Mouse (Mus musculus): ENCODE results near the gene Hoxd4. TPM values are rescaled to one million over a fixed set of nuclear protein-coding genes. Genes with fewer than 3 reads are reported as not detected.
A peak's percentile ranks its signal among the peaks of the same experiment; 100 is the strongest.

Gene Hoxd4
- total RNA-seq, 2 experiments from 2014 or later, result 21.5 to 29.5 TPM

DNA sequence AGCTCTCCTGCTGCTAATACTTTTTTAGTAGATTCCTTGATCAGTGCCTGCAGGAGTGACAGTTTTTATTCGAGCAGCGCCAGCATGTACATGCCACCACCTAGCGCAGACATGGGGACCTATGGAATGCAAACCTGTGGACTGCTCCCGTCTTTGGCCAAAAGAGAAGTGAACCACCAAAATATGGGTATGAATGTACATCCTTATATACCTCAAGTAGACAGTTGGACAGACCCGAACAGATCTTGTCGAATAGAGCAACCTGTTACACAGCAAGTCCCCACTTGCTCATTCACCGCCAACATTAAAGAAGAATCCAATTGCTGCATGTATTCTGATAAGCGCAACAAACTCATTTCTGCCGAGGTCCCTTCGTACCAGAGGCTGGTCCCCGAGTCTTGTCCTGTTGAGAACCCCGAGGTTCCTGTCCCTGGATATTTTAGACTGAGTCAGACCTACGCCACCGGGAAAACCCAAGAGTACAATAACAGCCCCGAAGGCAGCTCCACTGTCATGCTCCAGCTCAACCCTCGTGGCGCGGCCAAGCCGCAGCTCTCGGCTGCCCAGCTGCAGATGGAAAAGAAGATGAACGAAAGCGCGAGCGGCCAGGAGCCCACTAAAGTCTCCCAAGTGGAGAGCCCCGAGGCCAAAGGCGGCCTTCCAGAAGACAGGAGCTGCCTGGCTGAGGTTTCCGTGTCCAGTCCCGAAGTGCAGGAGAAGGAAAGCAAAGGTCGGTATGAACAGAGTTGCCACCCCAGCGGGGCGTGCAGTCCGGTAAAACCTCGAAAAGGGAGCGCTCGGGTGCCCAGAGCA, 19.5 kb upstream of the Hoxd4 start:
- no peak for DNase-seq (ENCODE audit: low spot score in 2 of 2)

DNA sequence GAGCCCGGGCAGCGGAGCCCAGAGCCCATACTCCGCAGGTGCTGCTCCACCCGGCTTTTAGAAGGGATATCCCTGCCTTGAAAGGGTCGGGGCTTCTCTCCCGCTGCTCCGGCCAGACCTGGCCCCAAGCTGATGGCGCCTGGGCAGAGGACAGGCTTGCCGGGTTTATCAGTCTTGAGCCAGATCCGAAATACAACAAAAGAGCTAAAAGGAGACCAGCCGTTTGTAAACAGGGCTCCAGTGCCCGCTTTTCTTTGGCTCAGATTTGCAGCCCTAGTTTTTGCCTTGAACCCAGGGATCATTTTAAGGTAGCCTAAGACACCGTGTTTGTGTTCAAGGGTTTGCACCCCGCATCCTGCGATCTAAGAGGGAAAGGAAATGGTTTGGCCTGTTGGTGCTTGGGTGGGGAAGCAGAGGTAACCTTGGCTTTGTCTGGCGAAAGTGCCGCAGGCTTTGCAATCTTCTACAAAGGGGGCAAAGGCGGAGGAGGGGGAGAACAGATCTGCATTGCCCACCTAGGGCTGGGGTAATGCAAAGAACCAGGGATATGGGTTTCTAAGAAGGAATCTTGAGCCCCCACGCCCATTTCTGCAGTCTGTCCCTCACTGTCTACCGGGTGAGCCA, 18.8 kb upstream of the Hoxd4 start:
- no peak for DNase-seq (ENCODE audit: low spot score in 2 of 2)

DNA sequence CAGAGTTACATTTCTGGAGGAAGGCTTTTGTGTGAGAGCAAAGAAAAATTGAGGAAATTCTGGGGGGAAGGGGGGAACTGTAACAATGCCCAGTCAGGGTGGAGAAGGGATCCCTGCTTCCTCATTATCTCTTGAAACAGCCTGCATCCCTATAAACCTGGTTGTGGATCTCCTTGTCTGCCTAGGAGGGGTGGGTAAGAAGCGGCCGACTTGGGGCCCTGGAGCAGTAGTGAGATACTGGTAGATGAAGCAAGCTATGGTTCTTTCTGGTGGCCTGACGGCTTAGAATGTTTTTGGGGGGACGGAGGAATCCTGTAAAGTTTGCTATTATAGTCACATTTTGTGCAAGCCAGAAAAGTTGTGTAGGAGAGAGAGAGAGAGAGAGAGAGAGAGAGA, 18.3 kb upstream of the Hoxd4 start:
- DNase-seq (ENCODE audit: low spot score in 2 of 2), result no peak

DNA sequence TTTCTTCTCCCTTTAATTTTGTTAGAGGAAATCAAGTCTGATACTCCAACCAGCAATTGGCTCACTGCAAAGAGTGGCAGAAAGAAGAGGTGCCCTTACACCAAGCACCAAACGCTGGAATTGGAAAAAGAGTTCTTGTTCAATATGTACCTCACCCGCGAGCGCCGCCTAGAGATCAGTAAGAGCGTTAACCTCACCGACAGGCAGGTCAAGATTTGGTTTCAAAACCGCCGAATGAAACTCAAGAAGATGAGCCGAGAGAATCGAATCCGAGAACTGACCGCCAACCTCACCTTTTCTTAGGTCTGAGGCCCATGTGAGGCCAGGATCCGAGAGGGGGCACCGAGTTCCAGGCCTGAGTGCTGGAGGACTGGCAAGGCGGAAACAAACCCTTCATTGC, 17.7 kb upstream of the Hoxd4 start:
- DNase-seq (ENCODE audit: low spot score in 2 of 2), result no peak

DNA sequence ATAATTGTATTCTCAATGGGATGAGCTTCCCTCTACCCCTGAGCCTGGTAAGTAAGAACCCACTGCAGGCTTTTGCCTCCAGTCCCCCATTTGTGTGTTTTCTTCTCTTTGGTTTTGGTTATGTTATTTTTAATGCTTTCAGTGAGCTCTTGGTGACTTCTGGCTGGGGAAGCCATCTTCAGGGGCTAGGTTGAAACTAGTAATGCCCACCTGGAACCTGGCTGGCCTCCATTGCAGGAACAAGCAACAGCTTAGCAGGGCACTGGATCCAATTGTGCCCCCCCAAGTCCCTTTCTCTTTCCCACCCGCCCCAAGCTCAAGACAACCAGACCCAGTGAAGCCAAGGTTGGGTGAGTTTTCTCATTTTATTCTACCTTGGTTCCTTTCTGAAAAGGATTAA, 16.3 kb upstream of the Hoxd4 start:
- no peak for DNase-seq (ENCODE audit: low spot score in 2 of 2)

DNA sequence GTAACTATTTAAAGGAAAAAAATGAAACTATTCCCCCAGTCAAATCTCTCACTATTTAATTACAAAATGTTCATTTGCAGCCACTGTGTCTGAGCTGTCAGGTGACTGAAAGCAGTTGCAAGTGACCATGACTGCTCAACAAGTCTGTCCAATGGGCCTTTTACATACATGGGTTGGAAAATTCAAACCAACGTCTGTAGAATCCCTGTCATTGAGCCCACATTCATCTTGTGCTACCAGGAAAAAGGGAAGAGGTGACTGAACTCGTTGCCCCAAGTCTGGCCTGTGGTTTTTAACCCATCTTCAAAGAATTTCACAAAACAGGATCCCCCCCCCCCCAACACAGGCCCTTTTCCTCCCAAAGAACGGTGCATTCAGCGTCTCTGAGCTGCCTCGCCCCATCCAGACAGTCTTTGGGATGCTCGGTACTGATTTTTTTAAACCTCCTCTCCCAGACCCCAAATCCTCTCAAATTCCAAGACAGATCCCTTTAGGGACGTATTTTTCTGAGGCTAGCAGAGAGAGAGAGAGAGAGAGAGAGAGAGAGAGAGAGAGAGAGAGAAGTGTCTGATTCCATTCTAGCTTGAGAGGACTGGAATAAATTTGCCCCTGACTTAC, 15.8 kb upstream of the Hoxd4 start:
- DNase-seq (ENCODE audit: low spot score in 2 of 2), result no peak

DNA sequence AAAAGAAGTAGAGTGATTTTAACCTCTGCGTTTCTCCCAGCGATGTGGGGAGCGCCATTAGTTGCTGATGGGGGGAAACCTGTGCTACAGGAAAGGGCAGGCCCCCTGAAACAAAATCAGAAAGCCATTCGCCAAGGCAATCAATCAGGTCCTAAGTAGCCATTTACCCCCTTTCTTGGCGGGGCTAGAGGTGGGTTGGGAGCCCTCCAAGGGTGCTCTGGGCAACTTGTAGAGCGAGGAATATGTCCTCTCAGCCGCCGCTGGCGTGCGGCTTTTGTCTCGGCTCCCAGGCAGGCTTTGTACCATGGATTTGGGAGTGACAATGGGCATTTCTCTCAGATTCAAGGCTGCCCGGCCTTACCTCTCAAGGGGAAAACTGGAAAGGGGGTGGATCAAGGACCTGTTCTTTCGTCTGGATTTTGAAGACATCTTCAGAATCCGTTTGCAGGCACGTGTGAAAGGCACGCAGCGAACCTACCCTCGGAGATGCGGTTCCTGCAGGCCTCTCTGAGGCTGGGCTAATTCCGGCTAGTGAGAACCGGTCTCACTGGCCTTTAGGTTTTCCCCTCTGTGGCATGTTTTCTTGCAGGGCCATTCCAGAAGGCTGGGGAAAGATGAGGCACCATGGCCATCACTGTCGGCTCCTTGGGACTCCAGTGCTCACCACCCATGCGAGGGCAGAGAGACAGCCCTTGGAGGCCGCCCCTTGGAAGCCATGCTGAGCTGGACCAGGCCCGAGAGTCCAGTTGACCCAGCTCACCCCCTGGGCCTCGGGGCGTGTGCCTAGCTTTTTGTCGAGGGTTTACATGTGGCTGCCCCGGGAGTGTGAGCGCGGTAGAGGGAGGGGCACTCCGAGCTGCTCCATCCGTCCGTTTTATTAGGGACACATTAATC, 15.0 kb upstream of the Hoxd4 start:
- no peak for DNase-seq (ENCODE audit: low spot score in 2 of 2)

DNA sequence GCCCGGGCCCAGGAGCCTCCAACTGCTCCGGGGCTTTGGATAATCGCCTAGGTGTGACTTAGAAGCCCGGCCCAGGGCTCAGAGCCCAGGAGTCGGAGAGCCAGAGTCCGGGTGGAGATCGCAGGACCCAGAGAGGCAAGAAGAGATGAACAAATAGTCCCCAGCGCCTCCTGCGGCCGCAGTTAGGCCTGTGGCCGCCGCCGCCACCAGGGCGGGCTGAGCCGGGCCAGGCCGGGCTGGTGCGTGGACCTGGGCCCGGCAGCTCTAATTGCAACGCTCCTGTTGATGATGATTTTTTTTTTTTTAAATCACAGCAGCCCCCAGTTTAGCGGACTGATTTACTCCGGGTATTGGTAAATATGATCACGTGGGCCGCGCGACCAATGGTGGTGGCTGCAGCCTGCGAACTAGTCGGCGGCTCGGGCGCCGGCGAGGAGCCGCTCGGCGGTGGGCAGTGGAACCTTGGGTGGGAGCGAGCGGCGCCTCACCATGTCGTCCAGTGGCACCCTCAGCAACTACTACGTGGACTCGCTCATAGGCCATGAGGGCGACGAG, 14.1 kb upstream of the Hoxd4 start, which contains the start of gene Hoxd9:
TSS of gene Hoxd9 (plus strand) at position 161 of the 555 bp plus-strand sequence.
- DNase-seq (ENCODE audit: low spot score in 2 of 2), result no peak

DNA sequence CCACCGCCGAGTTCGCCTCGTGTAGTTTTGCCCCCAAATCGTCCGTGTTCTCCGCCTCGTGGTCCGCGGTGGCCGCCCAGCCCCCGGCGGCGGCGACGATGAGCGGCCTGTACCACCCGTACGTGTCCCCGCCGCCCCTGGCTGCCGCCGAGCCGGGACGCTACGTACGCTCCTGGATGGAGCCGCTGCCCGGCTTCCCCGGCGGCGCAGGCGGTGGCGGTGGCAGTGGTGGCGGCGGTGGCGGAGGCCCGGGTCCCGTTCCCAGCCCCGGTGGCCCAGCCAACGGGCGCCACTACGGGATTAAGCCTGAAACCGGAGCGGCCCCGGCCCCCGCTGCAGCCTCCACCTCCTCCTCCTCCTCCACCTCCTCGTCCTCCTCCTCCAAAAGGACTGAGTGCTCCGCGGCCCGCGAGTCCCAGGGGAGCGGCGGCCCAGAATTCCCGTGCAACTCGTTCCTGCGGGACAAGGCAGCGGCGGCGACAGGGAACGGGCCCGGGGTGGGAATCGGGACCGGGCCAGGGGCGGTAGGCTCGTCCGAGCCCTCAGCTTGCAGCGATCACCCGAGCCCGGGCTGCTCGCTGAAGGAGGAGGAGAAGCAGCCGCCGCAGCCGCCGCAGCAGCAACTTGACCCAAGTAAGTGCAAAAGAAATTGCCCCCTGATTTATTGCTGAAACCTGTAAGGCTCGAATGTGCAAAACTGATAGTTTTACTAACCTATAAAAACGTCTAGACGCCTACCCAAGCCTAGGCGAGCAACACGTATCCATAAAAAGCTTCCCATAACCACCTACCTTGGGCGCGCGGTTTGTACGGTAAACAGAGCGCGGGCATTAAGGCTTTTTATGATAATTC, 13.3 kb upstream of the Hoxd4 start:
- DNase-seq (ENCODE audit: low spot score in 2 of 2), result no peak

DNA sequence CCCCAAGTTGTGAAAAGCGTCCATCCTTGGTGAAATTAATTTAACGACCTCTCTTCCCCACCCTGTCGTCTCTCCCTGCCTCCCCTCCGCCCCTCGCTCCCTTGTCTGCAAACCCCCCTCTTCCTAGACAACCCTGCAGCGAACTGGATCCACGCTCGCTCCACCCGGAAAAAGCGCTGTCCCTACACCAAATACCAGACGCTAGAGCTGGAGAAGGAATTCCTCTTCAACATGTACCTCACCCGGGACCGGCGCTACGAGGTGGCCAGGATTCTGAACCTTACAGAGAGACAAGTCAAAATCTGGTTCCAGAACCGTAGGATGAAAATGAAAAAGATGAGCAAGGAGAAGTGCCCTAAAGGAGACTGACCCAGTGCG, 12.7 kb upstream of the Hoxd4 start:
- DNase-seq (ENCODE audit: low spot score in 2 of 2), result no peak

DNA sequence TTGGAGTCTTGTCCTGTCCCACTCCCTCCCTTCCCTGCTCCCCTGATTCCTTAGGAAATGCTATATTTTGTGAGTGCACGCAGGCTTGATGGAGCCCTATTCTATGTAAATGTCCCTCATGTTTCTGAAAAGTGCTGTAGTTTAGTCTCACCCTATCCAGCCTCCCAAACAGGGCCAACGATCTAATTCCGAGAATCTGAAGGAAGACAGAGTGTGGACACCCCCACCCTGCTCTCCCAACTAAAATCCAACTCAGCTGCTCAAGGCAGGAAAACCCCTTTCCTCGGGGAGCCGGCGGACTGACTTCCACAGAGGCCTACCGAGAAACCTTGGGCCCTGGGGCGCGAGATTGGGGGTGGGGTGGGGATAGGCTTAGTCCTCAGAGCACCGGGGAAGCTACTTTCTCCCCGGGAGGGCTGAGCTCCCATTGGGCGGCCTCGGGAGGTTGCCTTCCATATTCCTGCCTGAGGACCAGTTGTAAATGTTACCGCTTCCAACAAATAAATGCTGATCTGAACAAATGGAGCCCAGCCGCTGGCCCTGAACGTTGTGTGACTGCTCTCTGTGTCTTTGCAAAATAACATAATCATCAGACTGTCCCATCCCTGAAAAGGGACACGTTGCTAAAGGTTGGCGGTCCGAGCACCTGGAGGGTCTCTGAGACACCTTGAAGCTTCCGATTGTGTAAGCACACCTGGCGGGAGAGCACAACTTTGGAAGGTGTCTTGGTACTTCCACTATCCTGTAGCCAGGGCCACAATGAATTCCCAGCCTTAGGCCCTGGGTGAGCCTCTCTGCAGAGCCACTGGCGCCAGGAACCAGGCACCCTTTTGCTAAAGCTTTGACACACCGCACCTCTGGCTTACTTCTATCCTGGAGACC, 11.8 kb upstream of the Hoxd4 start:
- DNase-seq (ENCODE audit: low spot score in 2 of 2), result no peak

DNA sequence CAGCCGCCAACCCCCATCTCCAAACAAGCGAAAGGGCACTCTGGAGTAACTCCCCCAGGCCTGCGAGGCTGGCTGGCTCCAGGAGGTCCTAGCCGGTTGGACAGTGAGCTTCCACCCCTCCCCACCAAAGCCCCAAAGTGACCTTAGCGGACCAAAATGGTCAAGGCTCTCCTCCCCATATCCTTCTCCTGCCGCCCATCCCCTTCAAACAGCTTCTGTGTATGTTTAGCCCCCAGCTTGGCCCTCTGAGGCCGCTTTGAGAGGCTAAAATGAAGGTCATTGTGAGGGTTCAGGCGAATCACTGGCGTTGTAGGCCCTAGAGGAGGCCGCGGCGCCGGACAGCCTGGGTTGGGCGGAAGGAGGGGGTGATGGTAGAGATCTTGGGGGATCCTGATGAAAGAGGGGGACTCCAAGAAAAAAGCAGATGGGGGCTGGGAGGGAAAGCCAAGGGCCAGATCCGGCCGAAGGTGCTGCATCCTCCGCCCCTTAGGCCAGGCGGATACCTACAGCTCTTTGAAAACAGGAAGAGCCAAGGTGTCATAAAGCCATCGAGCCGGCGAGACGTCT, 11.1 kb upstream of the Hoxd4 start:
- DNase-seq (ENCODE audit: low spot score in 2 of 2), result no peak

DNA sequence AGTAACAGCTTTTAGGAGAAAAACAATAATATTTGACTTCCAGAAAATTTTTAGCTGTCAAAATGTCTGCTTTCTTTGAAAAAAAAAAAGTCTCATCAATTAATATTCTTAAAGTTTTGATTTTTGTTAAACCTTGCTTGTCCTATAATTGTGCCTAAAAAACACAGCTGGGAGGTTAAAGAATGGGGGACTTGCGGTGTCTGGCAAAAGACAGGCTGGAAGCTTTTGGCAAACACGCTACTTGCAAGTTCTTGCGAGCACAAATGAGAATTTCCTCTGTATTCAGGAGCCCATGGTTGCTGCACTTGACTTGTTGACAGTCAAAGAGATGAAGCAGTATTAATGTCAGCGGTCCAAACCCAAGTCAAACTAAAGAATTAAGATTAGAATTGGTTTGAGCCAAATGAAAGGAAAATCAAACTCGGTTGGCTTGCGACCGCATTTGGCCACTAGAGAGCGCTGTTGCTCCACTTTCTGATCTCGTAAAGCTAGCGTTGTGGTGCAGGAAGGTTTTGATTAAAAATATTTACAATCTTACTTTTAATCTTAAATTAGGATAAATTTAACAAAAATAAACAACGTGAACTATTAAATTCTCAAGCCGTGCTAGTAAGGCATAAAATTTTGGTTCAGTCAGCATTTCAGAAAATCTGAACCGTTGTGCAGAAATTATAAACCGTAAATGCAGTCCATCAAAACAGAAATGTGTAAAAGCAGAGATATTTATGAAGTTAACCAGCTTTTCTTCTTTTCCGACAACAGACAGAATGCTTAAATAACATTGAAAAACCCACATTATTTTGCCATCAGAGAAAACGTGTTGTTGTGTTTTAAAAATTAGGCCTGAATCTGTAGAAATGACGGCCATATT, 9.5 kb upstream of the Hoxd4 start:
- DNase-seq (ENCODE audit: low spot score in 2 of 2), result no peak

DNA sequence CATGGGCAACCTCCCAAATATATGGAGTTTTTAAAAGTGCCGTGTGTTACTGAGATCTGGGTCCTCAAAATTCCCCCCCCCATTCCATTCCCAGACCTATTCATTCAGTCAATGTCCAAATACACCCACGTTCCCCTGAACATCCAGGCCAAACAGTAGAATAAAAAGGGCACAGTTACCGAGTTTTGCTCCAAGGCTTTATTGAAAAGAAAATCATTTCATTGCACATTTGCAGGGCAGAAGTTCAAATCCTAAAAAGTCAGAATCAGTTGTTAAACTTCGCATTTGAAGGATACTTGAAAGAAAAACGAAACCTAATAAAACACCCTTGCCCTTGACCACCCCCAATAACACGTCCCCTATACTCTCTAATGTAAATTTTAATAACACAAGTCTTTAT, 8.9 kb upstream of the Hoxd4 start:
- DNase-seq (ENCODE audit: low spot score in 2 of 2), result no peak

DNA sequence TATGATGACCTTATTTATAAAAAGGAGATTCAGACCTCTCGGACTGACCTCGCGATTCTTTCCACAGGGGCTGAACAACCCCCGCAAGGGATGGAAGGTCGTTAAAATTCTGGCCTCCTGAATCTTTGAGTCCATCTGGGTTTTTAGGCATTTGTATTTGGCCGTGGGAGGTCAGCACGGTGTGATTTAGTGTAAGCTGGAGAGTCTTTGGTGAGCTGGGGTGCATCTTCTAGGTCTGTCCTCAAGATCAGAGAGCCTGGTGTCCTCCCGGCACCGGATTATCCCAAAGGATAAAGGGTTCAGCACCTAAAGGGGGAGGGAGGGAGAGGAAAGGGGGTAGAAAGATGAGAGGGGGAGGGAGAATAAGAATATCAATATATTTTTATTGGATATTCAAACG, 8.4 kb upstream of the Hoxd4 start:
- no peak for DNase-seq (ENCODE audit: low spot score in 2 of 2)

DNA sequence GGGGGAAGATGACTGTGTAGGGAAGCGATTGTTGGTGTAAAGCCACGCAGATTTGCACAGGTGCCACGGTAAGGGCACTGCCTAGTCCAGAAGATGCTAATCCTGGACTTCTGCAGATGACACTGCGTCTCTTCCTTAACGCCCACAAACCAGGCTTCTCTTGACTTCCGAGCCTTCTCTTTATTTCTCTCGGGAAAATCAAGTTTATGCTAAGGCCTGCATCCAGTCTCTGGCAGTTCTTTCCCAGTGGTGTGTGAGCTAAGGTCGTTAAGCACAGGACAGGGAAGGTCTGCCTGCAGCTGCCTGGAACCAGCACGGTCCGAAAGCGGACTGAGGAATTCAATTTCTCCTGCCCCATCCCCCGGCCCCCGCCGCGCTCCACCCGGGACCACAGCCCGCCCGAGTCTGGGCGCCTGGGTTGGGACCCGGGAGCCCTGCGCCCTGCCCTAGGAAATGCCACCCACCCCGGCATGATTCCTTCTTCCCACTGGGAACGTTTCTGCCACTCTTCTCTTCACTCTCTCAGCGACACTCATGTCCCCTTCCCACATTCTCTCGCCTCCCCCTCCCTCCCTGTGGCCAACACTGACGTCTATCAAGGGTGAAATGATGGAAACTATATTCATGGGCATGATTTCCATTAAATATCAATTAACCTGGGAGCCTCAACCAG, 7.9 kb upstream of the Hoxd4 start:
- no peak for DNase-seq (ENCODE audit: low spot score in 2 of 2)

DNA sequence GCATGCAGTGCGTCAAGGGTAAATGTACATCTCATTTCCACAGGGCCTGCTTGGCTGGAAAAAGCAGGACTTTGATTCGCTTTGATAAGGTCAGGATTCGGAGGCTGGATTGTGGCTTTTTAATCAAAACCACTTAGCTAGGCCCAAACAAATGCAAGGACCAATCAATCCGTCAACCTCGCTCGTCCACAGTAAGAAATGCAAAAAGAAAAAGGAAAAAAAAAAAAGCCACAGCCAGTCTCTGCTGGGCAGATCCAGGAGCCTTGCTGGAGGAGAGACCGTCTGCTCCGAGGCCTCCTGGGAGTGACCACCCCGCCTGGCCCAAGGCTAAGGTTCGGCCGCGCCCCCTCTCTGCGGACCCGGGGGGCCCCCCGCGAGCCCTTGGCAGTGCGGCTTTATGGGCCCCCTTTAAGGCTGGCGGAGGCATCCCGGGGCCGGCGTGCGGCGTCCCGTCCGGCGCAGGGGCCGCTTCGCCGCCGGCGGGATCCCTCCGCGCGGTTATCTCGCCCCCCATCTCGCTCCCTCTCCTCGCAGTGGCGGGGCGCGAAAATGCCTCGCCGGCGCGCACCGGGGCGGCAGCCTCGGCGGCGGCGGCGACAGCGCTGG, 7.2 kb upstream of the Hoxd4 start, which contains the start of gene Hoxd8:
TSS of gene Hoxd8 (plus strand) at position 223 of the 606 bp plus-strand sequence.
- DNase-seq (ENCODE audit: low spot score in 2 of 2), result peak in 1 of 2 experiments; percentile 60

All from adrenal gland, postnatal 4 days (tissue).